Mouse (Mus musculus): ENCODE data around the gene Tnfaip2. TPM values are rescaled to one million over a fixed set of nuclear protein-coding genes. Genes with fewer than 3 reads are reported as not detected.

Tnfaip2 gene
- polyA plus RNA-seq (2015; fragmentation: Illumina TruSeq; extraction: RNeasy Lipid Tissue Mini Kit (QIAGEN cat#74804); ENCODE audit: low read depth, low replicate concordance), result 1.3 TPM

DNA sequence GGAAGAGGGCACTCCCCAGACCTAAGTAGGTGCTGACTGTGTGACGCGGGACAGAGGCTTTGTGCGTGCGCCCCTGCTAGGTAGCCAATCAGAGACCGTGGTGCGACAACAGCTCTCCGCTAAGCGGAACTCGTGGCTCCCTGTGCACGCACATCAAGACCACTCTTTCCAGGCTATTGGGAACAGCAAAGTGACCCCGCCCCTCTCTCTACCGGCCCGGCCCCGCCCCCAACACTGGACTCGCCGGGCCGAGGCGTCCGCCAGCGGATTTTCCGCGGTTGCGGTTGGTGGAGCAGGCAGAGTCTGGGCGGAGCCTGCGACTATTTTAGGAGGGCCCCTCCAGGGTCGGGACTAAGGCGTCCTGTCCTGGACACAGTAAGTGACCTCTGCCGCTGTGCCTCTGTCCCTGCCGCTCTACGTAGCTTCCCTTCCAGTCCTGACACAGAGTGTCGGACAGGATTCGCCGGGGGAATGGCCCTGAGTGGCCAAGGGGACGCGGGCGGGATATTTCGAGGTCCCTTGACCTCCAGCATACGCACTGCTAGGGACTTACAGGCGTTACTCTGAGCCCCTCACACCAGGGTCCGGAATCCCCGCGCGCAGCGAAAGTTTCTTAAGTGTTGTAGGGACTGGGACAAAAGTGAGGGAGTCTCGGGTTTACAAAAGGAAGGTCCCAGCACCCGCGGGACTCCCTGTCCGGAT is at the start of gene Tnfaip2:
Gene Tnfaip2 (plus strand): TSS at position 161 of the 702 bp plus-strand sequence.

GRCm38 (mm10) chr12:111406622-111407021 is 35.6 kb upstream of the Tnfaip2 start, which contains the start of gene Lbhd2:
TSS of gene Lbhd2 (plus strand) at chr12:111406809.

DNA sequence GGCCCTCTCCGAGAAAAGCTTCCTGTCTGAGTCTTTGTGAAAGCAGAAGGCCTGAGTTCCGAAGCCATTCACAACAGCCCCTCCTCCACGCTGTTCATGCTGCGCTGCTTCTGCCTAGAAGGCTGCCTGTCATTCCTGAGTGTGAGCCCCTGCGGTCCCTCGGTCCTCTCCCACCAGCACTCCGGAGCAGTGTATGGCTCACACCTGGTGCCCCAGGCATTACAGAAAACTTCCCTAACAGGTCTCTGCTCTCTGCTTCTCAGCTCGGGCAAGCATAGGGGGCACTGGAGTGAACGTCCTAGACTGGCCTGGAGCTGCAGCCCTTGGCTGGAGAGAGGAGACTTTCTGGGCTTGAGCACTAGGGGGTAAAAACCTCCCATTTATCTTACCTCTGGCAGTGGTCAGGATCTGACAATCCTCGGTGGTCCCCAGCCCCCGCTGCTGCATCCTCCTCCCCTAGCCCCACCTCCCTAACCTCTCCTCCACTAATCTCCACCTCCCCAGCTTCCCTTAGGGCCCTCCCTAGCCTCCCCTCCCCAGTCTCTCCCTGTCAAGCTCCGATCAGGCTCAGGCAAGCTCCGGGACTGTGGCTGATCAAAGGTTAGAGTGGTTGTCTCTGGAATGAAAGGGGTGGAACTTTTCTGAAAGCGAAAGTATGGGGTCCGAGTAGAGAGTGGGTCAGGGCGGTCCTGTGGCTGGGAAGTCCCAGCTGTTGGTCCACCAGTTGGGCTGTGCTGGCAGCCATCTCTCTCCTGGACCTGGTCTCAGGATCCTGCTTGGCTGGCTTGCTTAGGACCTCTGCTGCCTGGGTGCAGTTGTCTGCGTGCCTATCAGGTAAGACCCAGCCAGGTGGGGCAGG is 25.1 kb upstream of the Tnfaip2 start, which contains the start of gene Exoc3l4:
Gene Exoc3l4 (plus strand): TSS at position 97 of the 859 bp plus-strand sequence.

GRCm38 (mm10) chr12:111485652-111486306 is 43.5 kb downstream of the Tnfaip2 start, which contains the start of gene Gm266:
TSS of gene Gm266 (minus strand) at chr12:111485823.

Other genes starting within 250 kb of the Tnfaip2 start
- gene Amn, start 171.4 kb upstream of the Tnfaip2 start, polyA plus RNA-seq (2015; fragmentation: Illumina TruSeq; extraction: RNeasy Lipid Tissue Mini Kit (QIAGEN cat#74804); ENCODE audit: low read depth, low replicate concordance), result 8.6 TPM
- gene Cdc42bpb, start 64.8 kb upstream of the Tnfaip2 start, polyA plus RNA-seq (2015; fragmentation: Illumina TruSeq; extraction: RNeasy Lipid Tissue Mini Kit (QIAGEN cat#74804); ENCODE audit: low read depth, low replicate concordance), result 78.4 TPM
- gene Lbhd2, start 35.7 kb upstream of the Tnfaip2 start, polyA plus RNA-seq (2015; fragmentation: Illumina TruSeq; extraction: RNeasy Lipid Tissue Mini Kit (QIAGEN cat#74804); ENCODE audit: low read depth, low replicate concordance), result 5.5 TPM
- gene Exoc3l4, start 25.5 kb upstream of the Tnfaip2 start, polyA plus RNA-seq (2015; fragmentation: Illumina TruSeq; extraction: RNeasy Lipid Tissue Mini Kit (QIAGEN cat#74804); ENCODE audit: low read depth, low replicate concordance), result 2.3 TPM
- 6.2 TPM for gene Gm266, start 43.4 kb downstream of the Tnfaip2 start, polyA plus RNA-seq (2015; fragmentation: Illumina TruSeq; extraction: RNeasy Lipid Tissue Mini Kit (QIAGEN cat#74804); ENCODE audit: low read depth, low replicate concordance)
- gene Eif5, start 95.5 kb downstream of the Tnfaip2 start, polyA plus RNA-seq (2015; fragmentation: Illumina TruSeq; extraction: RNeasy Lipid Tissue Mini Kit (QIAGEN cat#74804); ENCODE audit: low read depth, low replicate concordance), result 212 TPM
- gene Mark3, start 132.1 kb downstream of the Tnfaip2 start, polyA plus RNA-seq (2015; fragmentation: Illumina TruSeq; extraction: RNeasy Lipid Tissue Mini Kit (QIAGEN cat#74804); ENCODE audit: low read depth, low replicate concordance), result 65.3 TPM
- 2,227 TPM for gene Ckb, start 229.9 kb downstream of the Tnfaip2 start, polyA plus RNA-seq (2015; fragmentation: Illumina TruSeq; extraction: RNeasy Lipid Tissue Mini Kit (QIAGEN cat#74804); ENCODE audit: low read depth, low replicate concordance)
- 17.8 TPM for gene Trmt61a, start 235.6 kb downstream of the Tnfaip2 start, polyA plus RNA-seq (2015; fragmentation: Illumina TruSeq; extraction: RNeasy Lipid Tissue Mini Kit (QIAGEN cat#74804); ENCODE audit: low read depth, low replicate concordance)

All from brain, adult 10 weeks (tissue).